Mouse (Mus musculus) lung, postnatal 10 days (tissue): ENCODE measurements at regions not wholly inside any gene's neighbourhood (a gene's known extent, or its start where the extent isn't known, plus 50 kb on each side); places are given as distances from the start of the nearest gene placed in this dataset.

ENCODE experiments used
- DNase-seq: peaks from one replicate; pipeline ENCODE4 v3.0.0; 2021

- DNase-seq = no peak
Measured at GRCm38 (mm10) chr4:73051511-73051910, 199.1 kb upstream of the Aldoart1 start.

GRCm38 (mm10) chr4:73047804-73048203, 195.4 kb upstream of the Aldoart1 start:
- peak; percentile 23 for DNase-seq

- DNase-seq = no peak
Measured at GRCm38 (mm10) chr4:73044356-73044755, 191.9 kb upstream of the Aldoart1 start.

GRCm38 (mm10) chr4:73042672-73043071, 190.2 kb upstream of the Aldoart1 start:
- peak; percentile 26 for DNase-seq

GRCm38 (mm10) chr4:73041486-73041885, 189.1 kb upstream of the Aldoart1 start:
- DNase-seq = no peak

- no peak for DNase-seq
Measured at GRCm38 (mm10) chr4:72997686-72998085, 145.3 kb upstream of the Aldoart1 start.

- DNase-seq = no peak
Measured at GRCm38 (mm10) chr4:72996102-72996501, 143.7 kb upstream of the Aldoart1 start.

GRCm38 (mm10) chr4:72946369-72946981, 94.0 kb upstream of the Aldoart1 start:
- DNase-seq = no peak

- no peak for DNase-seq
Measured at GRCm38 (mm10) chr4:72923396-72923795, 71.0 kb upstream of the Aldoart1 start.

- no peak for DNase-seq
Measured at GRCm38 (mm10) chr4:72914991-72915390, 62.6 kb upstream of the Aldoart1 start.
